Mouse (Mus musculus) left cerebral cortex, adult 8-10 months (tissue): ENCODE measurements around the gene Rnaseh2b. TPM values are rescaled to one million over a fixed set of nuclear protein-coding genes. Genes with fewer than 3 reads are reported as not detected.
A peak's percentile ranks its signal among the peaks of the same experiment; 100 is the strongest.

Experiments used
- DNase-seq, 2 experiments: peaks; one replicate each; pipeline ENCODE4 v3.0.0; 2022; ENCODE audit warnings: low spot score in 2 of 2
- total RNA-seq, 4 experiments: library from RNA; stranded (reverse); gene quantifications; 2 replicates each; pipeline ENCODE4 v1.2.4; 2022

The Rnaseh2b gene
- total RNA-seq, result 10 to 100 TPM; 10.4 to 14.3 (median 13.1) TPM

DNA sequence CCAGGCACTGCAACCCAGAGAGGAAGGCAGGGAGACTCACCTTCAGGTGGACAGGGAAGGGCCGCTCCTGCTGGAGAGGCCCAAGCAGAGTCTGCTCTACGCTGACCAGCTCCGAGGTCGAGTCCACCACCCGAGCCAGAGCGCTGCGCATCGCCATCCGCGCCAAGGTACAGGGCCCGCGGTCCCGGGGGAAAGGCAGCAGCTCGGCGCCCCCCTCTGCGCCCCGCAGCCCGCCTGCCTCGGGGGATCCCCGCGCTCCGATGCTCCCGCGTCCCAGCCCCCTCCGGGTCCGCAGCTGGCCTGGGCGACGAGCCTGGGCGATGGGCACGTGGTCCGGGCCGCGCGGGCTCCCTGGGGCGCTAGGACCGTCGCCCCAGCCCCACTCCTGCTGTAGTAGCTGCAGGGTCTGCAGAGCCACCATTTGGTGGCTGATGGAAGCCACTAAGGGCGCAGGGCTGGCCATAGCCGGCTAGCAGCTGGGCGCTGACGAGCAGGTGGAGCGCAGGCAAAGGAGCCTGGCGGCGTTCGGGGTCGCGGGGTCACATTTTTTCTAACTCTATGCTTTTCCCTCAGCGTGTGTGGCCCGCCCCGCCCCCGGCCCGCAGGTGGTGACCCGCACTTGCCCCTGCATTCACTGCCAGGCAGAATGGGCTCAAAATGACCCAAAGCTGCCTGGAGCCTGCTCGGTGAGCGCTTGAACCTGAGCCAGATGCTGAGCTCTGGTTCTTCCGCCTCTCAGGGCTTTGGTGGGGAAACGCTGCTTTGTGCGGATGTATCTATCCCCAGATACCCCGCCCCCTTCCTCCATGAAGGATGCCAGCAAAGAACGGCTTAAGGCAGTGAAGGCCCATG, at the start of gene Rnaseh2b, which contains the start of gene Dleu7:
Gene Rnaseh2b, plus strand, starts transcription at position 102 of the 852 bp plus-strand sequence.
Gene Dleu7, minus strand, starts transcription at position 560 of the 852 bp plus-strand sequence.
- peak; percentile 8 for DNase-seq

DNA sequence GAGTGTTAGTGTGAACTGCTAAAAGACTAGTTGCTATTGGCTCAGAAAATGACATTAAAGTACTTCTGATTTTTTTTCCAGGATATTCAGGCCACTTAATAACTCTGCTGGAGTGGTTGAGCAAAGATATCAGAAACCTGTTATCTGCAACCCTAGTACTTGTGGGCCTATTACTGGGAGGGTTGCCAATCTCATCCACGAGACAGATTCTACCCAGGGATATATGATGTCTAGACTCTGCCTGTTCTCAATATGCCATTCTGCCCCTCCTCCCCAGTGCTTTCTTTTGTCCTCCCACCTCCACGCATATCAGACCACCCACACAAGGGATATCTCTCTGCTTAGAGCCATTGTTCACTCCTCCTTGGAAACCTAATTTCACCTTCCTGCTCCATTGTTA, 48.9 kb upstream of the Rnaseh2b start:
- no peak for DNase-seq

DNA sequence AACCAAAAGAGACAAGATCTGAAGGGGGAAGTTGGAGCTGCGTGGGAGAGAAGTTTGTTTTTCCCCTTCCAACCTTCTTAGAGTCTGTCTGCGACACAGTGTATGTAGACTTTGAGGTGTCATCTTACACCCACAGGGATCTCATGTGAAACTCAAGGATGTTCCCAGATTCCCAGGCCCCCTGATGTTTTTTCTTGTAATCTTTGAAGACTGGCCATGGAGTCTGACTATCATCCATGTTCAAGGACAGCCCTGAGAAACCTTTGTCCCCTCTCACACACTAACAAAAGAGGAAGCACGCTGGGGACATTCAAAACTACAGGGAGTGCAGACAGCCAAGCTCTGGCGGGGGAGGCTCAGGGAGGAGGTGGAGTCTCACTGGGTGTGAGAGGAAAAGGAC, 46.8 kb upstream of the Rnaseh2b start:
- no peak for DNase-seq

DNA sequence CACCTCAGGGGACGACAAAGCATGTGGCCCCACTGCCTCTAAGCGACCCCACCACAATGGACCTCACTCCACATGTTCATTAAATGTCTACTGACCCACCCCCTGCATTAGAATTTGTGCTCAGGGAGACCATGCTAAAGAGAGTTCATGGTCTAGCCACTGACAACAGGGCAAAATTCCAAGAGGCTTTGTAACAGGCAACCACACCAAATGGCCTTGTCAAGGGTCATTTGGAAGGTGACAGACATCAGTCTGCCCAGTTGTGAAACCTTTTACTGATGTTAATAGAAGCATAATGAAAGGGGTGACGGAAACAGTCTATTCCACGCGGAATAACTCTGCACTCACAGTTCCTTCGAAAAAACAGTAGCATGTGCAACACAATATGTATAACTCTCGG, 44.0 kb upstream of the Rnaseh2b start:
- DNase-seq, result no peak

DNA sequence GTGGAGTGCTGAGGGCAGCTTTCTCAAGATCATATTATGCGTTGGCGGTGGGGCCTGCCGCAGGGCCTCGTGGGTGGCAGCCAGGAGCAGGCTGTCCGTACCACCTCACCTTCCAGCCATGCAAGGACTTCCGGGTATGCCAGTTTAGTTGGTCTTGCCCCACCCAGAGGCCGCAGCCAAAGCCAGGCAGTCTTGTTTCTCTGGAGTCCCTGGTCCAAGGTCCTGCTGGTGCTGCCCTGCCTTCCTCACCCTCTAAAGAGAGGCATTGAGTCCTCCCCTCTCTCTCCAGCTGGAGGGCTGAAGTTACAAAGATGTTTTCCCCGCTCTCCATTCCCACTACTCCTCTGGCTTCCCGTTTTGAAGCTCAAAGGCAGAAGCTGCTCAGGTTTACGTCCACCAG, 43.6 kb upstream of the Rnaseh2b start:
- no peak for DNase-seq

DNA sequence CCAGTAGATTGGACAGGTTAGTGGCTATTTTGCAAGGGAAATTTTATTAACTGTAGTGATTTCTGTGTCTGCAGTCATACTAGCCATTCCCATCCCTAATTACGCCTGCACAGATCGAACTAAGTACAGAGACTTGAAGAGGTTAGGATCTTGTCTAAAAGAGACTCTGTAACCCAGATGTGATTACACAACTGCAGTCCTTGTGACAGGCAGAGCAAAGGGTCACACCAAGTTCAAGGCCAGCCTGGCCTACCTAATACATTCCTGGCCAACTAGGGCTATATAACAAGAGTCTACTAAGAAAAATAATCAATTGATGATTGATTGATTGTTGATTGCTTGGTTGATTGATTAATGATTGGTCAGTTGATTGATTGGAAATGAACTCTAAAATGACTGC, 43.1 kb upstream of the Rnaseh2b start:
- no peak for DNase-seq

DNA sequence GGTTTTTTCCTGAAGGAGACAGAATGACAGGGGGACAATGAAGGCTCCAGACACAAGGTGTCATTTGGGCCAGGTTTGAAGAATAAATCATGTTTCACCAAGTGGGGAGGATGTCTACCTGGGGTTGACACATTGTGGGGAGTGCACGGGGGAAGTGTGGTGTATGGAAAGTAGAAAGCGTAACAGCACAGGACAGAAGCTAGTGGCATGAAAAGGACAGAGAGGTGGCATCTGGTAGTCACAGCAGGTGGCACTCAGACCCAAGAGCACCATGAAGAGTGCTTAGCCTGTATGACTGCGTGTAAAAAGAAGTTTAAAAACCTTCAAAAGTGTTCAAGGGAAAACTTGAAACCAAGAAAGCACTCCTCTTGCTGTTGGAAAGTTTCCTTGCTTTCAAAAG, 42.3 kb upstream of the Rnaseh2b start:
- DNase-seq, result no peak

DNA sequence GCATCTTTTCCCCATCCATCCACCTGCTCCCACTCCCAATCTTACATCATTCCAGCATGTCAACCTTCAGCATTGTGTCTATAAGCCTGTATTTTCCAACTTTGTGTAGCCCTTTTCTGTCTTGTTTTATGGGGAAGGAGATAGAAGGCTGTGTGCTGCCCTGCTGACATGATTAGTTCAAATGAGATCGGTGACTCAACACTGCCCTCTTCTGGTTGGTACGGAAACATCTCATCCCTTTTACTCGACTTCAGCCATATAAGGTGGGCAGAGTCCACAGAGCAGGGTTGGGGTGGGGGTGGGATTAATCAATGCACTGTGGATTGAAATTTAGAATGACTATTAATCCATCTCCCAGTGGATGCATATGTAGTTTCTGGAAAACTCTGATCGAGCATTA, 40.4 kb upstream of the Rnaseh2b start:
- peak; percentile 18 to 22 for DNase-seq

DNA sequence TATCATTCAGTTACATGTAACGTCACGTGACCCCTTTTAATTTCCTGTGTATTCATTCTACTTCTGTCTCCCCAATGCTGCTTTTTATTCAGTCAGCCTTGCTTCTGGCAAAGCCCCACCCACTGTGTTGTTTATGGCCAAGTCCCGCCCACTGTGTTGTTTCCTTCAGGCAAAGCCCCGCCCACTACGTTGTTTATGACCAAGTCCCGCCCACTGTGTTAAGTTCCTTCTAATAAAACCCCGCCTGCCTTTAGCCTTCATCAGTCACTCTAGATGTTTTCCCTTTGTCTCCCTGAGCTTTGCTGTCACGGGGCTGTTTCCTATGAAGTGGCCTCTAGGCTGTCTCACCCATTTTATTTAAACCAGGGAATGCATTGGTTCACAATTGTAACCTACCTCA, 38.0 kb upstream of the Rnaseh2b start:
- no peak for DNase-seq

DNA sequence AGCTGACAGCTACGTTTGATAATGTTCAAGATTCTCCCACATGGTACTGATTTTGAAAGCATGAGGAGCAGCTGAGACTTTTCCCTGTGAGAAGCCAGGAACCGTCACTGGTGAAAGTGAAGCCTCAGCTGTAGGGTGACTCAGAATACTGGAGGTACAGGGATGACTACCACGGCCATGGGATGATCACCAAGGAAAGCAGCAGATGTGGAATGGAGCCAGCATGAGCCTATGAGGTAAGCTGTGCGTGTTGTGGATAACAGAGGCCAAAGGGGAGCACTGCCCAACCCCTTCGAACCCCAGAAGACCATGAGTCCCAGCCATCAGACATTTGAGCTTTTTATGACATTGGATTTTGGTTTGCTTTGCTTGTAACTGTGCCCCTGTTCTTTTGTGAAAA, 36.3 kb upstream of the Rnaseh2b start:
- DNase-seq, result no peak

DNA sequence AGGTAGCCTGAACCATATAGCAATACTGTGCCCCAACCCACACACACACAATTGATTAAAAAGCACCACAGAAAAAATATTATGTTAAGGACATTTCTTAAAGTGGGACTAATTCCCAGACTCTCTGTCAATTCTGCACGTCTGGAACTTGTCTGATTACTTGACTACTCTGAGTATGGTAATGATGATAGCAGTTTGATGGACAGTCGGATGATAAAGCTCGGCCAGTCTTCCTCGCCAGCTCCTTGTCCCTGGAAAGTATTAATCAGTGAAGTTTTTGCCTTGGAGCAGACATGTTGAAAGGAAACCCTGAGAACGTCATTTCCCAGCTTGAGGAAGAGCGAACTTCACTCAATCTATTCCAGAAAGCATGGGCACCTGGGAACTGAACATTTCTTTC, 34.3 kb upstream of the Rnaseh2b start:
- DNase-seq, result no peak

DNA sequence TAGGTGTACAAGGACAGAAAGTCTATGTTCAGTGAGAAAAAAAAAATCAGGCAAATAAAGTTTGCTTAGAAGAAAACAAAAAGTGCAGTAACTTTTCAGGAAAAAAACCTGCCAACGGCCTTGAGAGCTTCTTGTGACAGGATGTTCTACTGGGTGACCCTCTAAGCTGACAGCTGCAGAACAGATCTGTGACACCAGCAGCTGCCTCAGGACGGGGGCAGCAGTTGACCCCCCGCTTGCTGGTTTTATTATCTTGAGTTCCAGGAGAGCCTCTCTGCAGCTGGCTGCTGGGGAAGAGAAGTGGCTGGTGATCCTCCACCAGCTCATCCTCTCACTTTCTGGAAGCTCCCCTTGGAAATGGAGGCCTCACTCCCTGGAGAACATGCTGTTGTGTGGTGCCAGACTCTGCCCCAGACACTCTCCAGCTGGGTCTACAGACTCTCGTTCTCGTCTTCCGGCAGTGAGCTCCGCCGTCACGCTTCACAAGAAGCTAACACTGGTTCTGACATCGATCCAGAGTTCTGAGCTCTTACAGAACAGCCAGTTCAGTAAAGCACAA, 33.3 kb upstream of the Rnaseh2b start:
- no peak for DNase-seq

DNA sequence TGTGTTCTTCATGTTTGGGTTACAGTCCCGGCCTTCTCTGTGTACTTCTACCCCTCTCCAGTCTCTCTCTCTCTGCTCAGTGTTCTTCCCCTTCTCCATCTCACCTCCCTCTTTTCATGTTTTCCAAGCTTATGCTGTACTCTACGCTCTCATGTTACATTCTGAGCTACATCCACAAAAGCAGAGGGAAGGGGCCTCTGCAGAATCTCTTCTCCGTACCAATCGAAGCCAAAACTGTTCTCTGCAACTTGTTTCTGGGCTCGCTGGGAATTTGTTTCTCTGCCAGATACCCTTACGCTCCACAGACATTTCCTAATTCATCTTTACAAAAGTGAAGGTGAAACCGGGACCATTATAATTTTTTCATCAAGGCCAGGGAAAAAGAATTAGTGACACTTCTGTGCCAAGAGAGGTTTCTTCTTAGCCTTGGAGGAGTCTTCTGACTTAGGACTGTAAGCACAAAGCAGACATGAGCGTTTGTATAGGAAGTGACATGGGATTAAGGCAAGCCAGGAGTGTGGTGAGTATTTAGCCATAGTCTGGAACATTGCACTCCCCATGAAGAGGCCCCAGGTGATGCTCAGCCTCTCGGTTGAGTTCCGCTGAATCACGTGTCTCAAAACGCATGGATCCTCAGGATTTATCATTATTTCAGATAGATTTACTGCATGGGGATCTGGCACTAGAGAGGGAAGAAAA, 21.5 kb upstream of the Rnaseh2b start:
- no peak for DNase-seq

DNA sequence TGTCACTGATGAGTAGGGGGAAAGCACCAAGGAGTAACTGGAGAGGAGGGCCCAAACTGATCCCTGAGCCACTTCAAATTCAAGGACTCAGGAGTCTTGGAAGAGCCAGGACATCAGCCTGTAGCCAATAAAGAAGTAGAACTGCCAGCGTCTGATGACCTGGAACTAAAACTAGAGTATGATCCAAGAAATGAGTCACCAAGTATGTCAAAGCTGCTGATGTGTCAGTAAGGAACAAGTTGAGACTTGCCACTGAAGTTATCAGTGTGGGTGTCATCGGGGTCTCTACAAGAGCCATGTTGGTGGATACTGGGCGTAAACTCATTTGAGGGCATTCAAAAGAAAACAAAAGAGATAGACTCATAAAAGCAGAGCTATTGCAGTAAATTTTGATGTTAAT, 18.8 kb upstream of the Rnaseh2b start:
- no peak for DNase-seq

DNA sequence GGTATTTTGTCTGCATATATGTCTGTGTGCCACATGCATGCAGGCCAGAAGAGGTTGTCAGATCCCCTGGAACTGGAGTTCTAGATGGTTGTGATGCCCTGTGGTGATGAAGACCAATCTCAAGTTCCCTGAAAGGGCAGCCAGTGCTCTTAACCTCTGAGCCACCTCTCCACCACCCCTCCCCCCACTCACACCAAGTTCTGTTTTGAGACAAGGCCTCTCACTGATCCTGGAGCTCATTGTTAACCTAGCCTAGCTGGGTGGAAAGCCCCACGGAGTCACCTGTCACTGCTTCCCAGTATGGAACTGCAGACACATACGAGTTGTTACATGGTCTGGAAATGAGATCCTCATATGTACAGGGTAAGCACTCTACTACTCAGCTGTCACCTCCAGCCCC, 9.4 kb upstream of the Rnaseh2b start:
- no peak for DNase-seq

DNA sequence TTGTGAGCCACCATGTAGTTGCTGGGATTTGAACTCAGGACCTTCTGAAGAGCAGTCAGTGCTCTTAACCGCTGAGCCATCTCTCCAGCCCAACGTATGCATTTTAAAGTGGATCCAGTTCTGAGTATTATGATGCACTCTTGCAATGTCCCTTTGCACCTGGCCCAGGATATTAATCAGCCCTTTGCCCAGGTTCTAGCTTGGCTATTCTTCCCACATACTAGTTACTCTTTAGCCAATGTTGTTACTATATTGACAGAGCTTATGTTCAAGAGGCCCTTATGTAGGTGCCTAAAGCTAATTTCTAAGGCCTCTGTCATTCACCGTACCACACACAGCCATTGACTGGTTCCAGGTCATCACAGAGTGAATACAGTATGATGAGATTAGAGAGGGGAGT, 3.7 kb upstream of the Rnaseh2b start:
- DNase-seq, result no peak

DNA sequence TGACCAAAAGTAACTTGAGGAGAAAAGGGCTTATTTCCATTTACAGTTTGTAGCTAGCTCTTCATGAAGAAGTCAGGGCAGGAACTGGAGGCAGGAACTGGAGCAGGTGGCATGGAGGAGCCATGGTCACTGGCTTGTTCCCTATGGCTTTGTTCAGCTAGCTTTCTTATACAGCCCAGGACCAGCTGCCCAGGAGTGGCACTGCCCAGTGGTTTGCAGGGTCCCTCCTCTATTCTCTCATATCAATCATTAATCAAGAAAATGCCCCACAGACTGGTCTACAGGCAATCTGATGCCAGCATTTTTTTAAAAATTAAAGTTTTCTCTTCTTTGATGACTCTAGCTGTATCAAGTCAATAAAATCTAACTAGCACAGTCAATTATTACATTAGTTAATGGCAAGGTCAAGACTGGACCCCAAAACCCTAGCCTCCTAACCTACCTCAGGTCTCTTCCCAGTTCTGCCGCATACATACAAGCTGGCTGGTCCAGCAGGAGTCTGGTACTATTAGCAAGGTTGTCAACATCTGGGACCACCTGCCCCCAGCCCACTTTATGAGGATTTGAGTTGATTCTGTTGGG, 892 bp upstream of the Rnaseh2b start:
- no peak for DNase-seq

DNA sequence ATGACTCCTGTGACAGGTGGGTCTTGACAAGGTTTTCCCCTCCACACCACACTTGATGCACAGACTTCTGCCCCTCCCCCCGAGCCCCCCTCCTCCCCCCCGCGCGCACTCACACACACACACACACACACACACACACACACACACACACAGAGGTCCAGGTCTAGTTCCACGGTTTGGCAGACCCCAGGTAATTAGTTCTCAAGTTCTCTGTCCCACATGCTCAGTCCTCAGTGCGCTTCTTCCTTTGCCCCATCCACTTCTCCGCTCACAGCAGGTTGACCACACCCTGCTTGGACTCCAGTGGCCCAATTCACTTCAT, 262 bp upstream of the Rnaseh2b start:
- DNase-seq, result no peak

DNA sequence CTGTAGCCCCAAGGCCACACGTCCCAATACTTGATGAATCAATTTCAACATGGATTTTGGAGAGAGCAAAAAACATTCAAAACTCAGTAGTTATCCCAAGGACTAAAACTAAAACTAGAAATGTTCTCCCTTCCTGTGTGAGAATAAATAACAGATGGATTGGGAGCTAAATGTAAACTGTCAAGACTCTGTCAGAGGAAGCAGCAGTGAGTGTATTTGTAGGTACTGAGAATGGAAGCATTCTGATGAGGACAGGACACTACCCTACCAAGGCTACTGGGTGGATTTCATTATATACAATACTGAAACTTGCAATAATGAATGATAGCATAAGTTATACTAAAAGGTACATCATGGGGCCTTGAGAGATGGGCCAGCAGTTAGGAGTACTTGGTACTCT, 6.4 kb downstream of the Rnaseh2b start:
- no peak for DNase-seq

DNA sequence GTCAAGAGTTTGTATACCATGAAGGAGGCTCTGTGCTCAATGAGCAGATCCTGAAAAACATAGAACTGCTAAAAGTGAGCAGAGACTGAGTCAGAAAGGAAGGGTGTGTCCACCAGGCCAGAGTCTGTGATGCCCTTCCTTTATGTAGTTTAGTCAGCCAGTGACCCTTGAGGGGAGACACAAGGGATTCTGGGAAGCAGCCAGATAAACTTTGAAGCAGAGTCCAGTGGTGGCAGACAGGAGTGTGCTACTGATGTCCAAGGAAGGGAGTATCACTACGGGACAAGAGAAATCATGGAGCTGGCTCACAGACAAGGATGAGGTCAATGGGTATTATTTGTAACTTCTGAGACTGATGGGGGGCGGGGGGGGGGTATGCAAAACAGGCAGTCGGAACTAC, 7.6 kb downstream of the Rnaseh2b start:
- DNase-seq, result no peak

DNA sequence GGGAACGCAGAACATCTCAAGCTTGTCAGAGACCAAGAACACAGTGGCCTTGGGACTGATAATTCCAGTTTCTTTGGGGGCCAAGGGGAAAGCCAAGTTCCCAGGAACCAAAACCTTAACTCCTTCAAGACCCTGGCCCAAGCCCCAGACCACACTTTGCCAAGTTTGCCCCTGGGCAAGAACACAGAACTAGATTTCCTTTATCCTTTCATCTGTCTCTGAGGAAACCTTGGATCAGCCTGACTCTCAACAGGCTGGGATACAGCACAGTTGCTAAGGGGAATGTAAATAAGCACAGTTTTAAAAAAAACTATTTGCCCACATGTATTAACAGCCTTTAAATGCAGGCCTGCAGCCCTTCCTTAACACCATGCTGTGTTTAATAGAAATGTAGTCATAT, 15.2 kb downstream of the Rnaseh2b start:
- no peak for DNase-seq

DNA sequence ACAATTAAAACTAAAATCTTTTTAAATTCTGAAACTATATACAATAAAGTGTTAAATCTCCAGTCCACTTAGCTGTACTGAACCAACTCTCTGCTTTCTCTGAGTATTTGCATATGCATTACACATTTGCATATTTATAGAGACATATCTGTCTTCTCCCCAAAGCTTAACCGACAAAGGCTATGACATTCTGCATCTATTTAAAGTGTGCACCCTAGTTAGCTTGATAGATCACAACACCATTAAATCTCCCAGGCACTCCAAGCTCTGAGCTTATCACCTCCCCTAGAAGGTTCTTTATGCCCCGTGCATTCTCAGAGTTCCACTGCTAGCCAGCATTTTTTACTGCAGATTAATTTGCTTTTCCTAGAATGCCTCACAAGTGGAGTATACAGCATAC, 16.6 kb downstream of the Rnaseh2b start:
- no peak for DNase-seq
